Mouse (Mus musculus): ENCODE measurements at regions not wholly inside any gene's neighbourhood (a gene's known extent, or its start where the extent isn't known, plus 50 kb on each side); places are given as distances from the start of the nearest gene placed in this dataset.

DNA sequence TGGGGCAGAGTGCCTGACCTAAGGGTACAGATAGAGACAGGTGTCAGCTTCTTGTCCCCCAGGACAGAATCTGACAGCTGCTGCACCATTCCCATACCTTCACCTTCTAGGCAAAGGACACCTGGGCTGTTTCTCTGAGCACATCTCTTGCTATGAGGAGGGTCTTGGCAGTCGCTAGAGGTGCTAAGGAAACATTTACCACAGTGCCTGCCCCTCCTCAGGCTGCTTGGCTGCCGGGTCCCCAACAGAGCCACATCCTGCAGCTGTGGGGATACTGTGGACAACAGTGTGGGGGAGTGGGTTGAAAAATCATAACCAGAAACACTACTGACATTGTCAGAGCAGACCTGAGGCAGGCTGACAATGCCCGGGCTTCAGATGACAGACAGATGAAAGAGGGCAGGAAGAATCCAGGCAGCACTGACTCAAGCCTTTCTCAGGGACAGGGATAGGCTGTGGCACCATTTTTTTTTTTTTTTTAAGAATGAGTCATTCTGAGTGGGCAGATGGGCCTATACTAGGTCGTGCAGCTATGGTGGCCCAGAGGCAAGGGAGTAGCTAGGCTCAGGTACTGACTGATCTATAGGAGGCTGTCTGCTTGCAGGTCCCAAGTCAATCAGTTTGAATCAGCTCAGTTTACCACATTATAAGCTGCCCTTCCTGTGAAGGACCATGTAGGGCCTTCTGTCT is 150.7 kb upstream of the A230072I06Rik start:
- no peak overlapping the region for H3K4me3 ChIP-seq
- 35% methylated on average over 4 of the region's 4 CpGs for WGBS
- H3K9ac ChIP-seq (replicated peaks) = no peak overlapping the region
- ATAC-seq (ENCODE audit: low FRiP score, low read depth) = peak; percentile 31
- peaks cover 38% of the 10 kb centered on the region for H3K27me3 ChIP-seq
- H3K4me2 ChIP-seq (replicated peaks) = peak overlapping the region; percentile 11; the same call in 1 of the 2 replicates
- no peaks in the 10 kb centered on the region for H3K36me3 ChIP-seq
- peaks cover 30% of the 10 kb centered on the region for H3K4me1 ChIP-seq
- H3K9me3 ChIP-seq = peaks cover 5% of the 10 kb centered on the region; the same call in 1 of the 2 replicates
- peak overlapping the region; percentile 75 for H3K27ac ChIP-seq (replicated peaks)

DNA sequence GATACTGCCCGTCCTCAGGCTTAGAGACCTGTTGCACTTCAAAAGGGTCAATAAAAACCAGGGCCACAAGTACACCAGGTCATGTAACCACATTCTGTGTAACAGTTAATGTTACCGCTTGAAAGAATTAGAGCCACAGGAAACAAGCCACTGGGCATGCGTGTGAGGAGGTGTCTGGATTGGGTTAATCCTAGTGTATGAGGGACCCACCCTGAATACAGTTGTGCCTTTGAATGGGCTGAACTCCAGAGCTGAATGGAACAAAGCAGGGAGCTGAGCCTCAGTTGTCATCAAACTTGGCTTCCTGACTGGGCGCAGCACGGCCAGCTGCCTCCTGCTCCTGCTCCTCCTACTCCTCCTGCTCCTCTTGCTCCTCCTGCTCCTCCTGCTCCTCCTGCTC is 148.0 kb upstream of the A230072I06Rik start:
- Histone ChIP-seq H3K9me3 (no peaks in the 10 kb centered on the region), H3K4me2 (replicated peaks) (no peak overlapping the region), H3K27me3 (peaks cover 65% of the 10 kb centered on the region), H3K4me1 (peaks cover 35% of the 10 kb centered on the region), H3K27ac (replicated peaks) (no peak overlapping the region), H3K4me3 (no peak overlapping the region), H3K9ac (replicated peaks) (no peak overlapping the region), H3K36me3 (no peaks in the 10 kb centered on the region)
- 57% methylated on average over 5 of the region's 5 CpGs for WGBS
- ATAC-seq (ENCODE audit: low FRiP score, low read depth) = no peak

DNA sequence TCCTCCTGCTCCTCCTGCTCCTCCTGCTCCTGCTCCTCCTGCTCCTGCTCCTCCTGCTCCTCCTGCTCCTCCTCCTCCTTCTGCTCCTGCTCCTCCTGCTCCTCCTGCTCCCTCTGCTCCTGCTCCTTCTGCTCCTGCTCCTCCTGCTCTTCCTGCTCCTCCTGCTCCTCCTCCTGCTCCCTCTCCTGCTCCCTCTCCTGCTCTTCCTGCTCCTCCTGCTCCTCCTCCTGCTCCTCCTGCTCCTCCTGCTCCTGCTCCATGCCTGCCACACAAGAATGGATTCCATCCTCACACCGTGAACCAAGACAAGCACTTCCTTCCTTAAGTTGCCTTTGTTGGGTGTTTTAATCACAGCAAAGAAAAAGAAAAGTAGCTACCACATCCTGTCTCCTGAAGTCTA is 144.4 kb upstream of the A230072I06Rik start:
- no peaks in the 10 kb centered on the region for H3K36me3 ChIP-seq
- peaks cover 81% of the 10 kb centered on the region for H3K27me3 ChIP-seq
- no peak overlapping the region for H3K4me2 ChIP-seq (replicated peaks)
- H3K9ac ChIP-seq (replicated peaks) = no peak overlapping the region
- no peak overlapping the region for H3K27ac ChIP-seq (replicated peaks)
- H3K4me1 ChIP-seq = peaks cover 34% of the 10 kb centered on the region
- 74% methylated on average over 1 of the region's 1 CpGs for WGBS
- H3K9me3 ChIP-seq = no peaks in the 10 kb centered on the region
- H3K4me3 ChIP-seq = no peak overlapping the region
- ATAC-seq (ENCODE audit: low FRiP score, low read depth) = no peak

DNA sequence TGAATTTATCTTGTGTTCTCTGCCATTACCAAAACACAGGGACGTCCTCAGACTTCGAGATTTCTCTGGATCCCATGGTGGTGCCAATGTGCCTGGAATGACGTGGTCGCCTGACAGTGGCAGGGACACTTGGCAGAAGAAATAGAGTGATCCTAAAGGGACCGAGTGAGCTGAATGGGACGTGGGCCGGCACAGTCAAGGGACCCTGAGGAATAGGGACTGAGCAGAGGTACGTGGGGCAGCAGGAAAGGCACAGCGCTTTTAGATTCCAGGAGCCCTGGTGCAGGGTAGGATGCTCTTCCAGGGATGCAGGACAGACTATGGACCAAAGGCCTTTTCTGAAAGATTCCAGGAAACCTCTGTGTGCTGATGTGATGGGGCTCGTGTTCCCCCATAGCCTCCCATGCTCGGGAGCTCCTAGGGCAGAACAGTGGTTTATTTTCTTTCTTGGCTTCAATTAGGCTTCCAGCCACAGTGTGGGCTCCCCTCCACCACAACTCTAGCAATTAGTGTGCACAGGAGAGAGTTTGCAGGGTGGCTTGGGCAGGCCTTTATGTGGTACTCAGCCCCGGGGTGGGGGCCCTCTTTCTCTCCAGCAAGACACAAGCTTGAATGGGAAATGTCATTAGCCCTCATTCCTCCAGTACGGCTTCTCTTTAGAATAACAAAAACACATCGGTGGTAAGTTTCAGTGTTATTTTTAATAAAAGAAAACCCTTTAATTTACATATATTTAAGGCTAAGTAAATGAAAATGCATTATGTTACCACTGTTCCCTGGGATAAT is 143.0 kb upstream of the A230072I06Rik start:
- 54% methylated on average over 14 of the region's 14 CpGs for WGBS
- H3K4me2 ChIP-seq (replicated peaks) = no peak overlapping the region
- H3K27ac ChIP-seq (replicated peaks) = peak overlapping the region; percentile 35; the same call in 1 of the 2 replicates
- peaks cover 81% of the 10 kb centered on the region for H3K27me3 ChIP-seq
- H3K9me3 ChIP-seq = no peaks in the 10 kb centered on the region
- ATAC-seq (ENCODE audit: low FRiP score, low read depth) = peak; percentile 47; the same call in 1 of the 2 replicates
- no peak overlapping the region for H3K4me3 ChIP-seq
- H3K36me3 ChIP-seq = no peaks in the 10 kb centered on the region
- H3K4me1 ChIP-seq = peaks cover 44% of the 10 kb centered on the region
- no peak overlapping the region for H3K9ac ChIP-seq (replicated peaks)

DNA sequence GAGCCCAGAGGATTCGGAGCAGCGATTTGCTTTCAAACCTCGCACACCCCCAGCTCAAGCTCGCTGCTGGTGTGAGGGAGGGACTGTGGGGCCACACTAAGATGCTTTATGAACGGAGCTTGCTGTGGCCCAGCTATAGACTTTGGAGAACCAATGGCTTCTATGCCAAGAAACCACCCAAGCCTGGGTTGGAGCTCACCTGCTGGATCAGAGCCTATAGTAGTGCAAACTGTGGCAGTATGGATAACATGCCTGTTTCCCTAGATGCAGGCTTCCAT is 142.5 kb upstream of the A230072I06Rik start:
- no peak overlapping the region for H3K4me3 ChIP-seq
- no peak overlapping the region for H3K4me2 ChIP-seq (replicated peaks)
- no peaks in the 10 kb centered on the region for H3K36me3 ChIP-seq
- H3K9ac ChIP-seq (replicated peaks) = no peak overlapping the region
- H3K27me3 ChIP-seq = peaks cover 82% of the 10 kb centered on the region
- ATAC-seq (ENCODE audit: low FRiP score, low read depth) = peak; percentile 63; the same call in 1 of the 2 replicates
- peaks cover 44% of the 10 kb centered on the region for H3K4me1 ChIP-seq
- 0 out of 2 replicates have a peak overlapping the region, but pooled peaks have one; percentile 30 for H3K27ac ChIP-seq (replicated peaks)
- H3K9me3 ChIP-seq = no peaks in the 10 kb centered on the region
- WGBS = 37% methylated on average over 5 of the region's 5 CpGs

DNA sequence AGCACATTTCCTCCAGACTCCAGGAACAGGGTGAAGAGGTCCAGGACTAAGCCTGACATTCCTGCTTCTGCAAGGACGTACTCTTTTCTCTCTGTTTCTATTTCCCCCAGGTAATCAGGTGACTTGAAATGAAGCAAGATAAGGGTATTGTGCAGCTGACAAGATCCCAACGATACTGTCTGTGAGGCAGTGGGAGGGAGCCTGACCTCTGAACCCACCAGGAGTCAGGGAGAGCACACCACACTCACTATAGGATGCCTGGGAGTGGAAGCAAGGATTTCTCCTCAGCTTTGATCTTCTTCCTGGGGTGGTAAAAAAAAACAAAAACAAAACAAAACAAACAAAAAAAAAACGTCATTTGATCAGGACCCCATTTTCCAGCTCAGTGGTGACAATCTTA is 141.1 kb upstream of the A230072I06Rik start:
- H3K4me2 ChIP-seq (replicated peaks) = no peak overlapping the region
- no peaks in the 10 kb centered on the region for H3K36me3 ChIP-seq
- 24% methylated on average over 3 of the region's 3 CpGs for WGBS
- no peak for ATAC-seq (ENCODE audit: low FRiP score, low read depth)
- no peaks in the 10 kb centered on the region for H3K9me3 ChIP-seq
- H3K27me3 ChIP-seq = peaks cover 78% of the 10 kb centered on the region
- no peak overlapping the region for H3K4me3 ChIP-seq
- H3K9ac ChIP-seq (replicated peaks) = no peak overlapping the region
- peaks cover 44% of the 10 kb centered on the region for H3K4me1 ChIP-seq
- no peak overlapping the region for H3K27ac ChIP-seq (replicated peaks)

DNA sequence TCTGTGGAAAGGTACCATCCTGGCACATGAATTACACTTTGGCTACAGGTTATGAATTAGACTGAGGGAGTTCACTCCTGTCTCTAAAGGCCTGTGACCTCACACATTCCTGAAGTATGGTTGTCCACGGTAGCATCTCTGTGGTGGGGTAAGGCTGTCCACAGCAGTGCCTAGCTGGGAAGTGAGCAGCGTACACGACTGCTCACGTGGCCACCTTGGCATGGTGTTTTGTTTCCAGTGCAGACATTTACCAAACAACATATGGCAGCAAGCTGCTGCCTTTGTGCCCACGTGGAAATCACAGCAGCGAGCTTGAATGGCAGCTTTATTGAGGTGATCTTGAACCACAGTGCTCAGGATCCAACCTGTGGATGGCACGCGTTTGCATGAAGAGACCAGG is 140.7 kb upstream of the A230072I06Rik start:
- peaks cover 75% of the 10 kb centered on the region for H3K27me3 ChIP-seq
- no peak overlapping the region for H3K27ac ChIP-seq (replicated peaks)
- H3K9me3 ChIP-seq = no peaks in the 10 kb centered on the region
- H3K4me2 ChIP-seq (replicated peaks) = no peak overlapping the region
- peaks cover 44% of the 10 kb centered on the region for H3K4me1 ChIP-seq
- no peak overlapping the region for H3K9ac ChIP-seq (replicated peaks)
- no peaks in the 10 kb centered on the region for H3K36me3 ChIP-seq
- WGBS = 68% methylated on average over 8 of the region's 8 CpGs
- ATAC-seq (ENCODE audit: low FRiP score, low read depth) = no peak
- H3K4me3 ChIP-seq = no peak overlapping the region

DNA sequence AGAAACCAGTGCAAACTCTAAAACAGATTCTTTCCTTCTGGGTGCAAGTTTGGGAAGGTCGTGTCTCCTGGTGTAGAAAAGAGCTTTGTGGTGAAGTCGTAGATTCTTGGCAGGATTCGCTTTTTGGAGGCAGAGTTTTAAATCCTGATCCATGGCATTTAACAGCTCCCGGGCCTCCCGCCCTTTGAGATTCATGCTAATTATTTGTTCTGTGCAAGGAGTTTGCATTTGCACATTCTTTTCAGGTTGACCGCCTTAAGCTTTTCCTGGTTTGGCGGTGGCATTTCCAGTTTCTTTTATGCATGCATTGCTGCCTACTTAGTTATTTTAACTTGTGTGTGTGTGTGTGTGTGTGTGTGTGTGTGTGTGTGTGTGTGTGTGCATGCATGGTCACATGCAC is 126.9 kb upstream of the A230072I06Rik start:
- H3K4me2 ChIP-seq (replicated peaks) = no peak overlapping the region
- no peak for ATAC-seq (ENCODE audit: low FRiP score, low read depth)
- H3K36me3 ChIP-seq = no peaks in the 10 kb centered on the region
- WGBS = 16% methylated on average over 7 of the region's 7 CpGs
- H3K9me3 ChIP-seq = no peaks in the 10 kb centered on the region
- H3K27ac ChIP-seq (replicated peaks) = no peak overlapping the region
- H3K4me3 ChIP-seq = no peak overlapping the region
- H3K9ac ChIP-seq (replicated peaks) = no peak overlapping the region
- H3K27me3 ChIP-seq = peaks cover 63% of the 10 kb centered on the region
- H3K4me1 ChIP-seq = peaks cover 21% of the 10 kb centered on the region

DNA sequence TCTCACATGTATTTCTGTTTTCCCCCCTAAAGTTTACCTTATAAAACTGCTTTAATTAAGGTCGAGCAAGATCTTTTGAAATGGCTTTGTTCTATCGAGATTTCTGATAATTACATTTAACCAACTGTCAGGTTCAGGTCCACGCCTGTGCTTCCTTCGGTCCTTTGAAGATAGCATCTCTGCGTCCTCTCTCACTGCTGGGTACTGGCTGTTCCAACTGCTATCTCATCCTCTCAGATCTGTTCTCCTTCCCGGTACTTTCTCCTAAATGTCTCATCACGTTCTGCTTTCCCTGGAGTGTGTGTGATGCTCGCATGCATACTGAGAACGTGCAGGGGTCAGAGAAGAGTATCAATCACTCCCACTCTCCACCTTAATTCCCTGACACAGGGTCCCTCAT is 125.8 kb upstream of the A230072I06Rik start:
- no peak for ATAC-seq (ENCODE audit: low FRiP score, low read depth)
- no peak overlapping the region for H3K4me2 ChIP-seq (replicated peaks)
- no peak overlapping the region for H3K9ac ChIP-seq (replicated peaks)
- H3K9me3 ChIP-seq = no peaks in the 10 kb centered on the region
- H3K4me3 ChIP-seq = no peak overlapping the region
- no peaks in the 10 kb centered on the region for H3K36me3 ChIP-seq
- H3K27me3 ChIP-seq = peaks cover 64% of the 10 kb centered on the region
- H3K27ac ChIP-seq (replicated peaks) = no peak overlapping the region
- whole genome bisulfite sequencing = 79% methylated on average over 9 of the region's 9 CpGs
- H3K4me1 ChIP-seq = peaks cover 21% of the 10 kb centered on the region

DNA sequence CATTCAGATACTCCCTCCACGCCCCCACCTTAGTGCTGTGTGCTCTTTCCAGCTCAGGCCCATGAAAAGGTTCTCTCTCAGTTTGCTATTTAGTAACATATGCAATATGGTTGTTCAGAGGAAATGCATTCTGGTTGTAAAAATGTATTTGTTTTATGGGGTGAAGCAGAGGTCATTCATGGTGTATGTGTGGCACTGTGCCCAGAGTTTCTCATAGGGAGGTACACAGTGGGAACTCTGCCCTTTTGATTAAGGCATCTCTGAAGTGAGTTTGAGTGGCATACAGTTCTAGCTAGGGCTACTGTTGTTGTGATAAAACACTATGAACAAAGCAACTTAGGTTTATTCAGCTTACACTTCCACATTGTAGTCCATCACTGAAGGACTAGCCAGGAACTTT is 121.7 kb upstream of the A230072I06Rik start:
- no peak for ATAC-seq (ENCODE audit: low FRiP score, low read depth)
- Histone ChIP-seq H3K4me1 (peaks cover 7% of the 10 kb centered on the region), H3K4me3 (no peak overlapping the region), H3K27me3 (peaks cover 65% of the 10 kb centered on the region), H3K9me3 (no peaks in the 10 kb centered on the region), H3K9ac (replicated peaks) (no peak overlapping the region), H3K36me3 (no peaks in the 10 kb centered on the region), H3K27ac (replicated peaks) (no peak overlapping the region), H3K4me2 (replicated peaks) (no peak overlapping the region)
- 90% methylated on average over 1 of the region's 1 CpGs for WGBS

DNA sequence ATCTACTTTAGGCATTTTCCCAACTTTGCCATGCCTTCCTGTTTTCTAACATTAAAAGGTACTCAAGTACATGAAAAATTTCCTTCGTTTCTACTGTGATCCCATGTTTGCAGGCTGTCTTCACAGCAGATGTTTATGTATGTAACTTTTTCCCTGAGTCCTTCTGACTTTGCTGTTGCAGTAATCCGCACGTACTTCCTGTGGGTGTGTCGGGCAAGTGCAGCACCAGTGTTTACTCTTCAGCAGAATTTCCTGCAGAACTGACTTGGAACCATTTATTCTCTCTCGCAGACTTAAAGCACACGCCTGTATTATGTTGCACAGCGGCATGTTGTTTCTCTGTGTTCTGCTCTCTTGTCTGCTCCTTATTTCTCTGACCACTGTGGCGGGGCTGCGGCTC is 120.4 kb upstream of the A230072I06Rik start:
- Histone ChIP-seq H3K9me3 (no peaks in the 10 kb centered on the region), H3K27me3 (peaks cover 65% of the 10 kb centered on the region), H3K27ac (replicated peaks) (no peak overlapping the region), H3K9ac (replicated peaks) (no peak overlapping the region), H3K36me3 (no peaks in the 10 kb centered on the region), H3K4me3 (no peak overlapping the region), H3K4me2 (replicated peaks) (no peak overlapping the region), H3K4me1 (peaks cover 6% of the 10 kb centered on the region)
- WGBS = 89% methylated on average over 9 of the region's 9 CpGs
- no peak for ATAC-seq (ENCODE audit: low FRiP score, low read depth)

DNA sequence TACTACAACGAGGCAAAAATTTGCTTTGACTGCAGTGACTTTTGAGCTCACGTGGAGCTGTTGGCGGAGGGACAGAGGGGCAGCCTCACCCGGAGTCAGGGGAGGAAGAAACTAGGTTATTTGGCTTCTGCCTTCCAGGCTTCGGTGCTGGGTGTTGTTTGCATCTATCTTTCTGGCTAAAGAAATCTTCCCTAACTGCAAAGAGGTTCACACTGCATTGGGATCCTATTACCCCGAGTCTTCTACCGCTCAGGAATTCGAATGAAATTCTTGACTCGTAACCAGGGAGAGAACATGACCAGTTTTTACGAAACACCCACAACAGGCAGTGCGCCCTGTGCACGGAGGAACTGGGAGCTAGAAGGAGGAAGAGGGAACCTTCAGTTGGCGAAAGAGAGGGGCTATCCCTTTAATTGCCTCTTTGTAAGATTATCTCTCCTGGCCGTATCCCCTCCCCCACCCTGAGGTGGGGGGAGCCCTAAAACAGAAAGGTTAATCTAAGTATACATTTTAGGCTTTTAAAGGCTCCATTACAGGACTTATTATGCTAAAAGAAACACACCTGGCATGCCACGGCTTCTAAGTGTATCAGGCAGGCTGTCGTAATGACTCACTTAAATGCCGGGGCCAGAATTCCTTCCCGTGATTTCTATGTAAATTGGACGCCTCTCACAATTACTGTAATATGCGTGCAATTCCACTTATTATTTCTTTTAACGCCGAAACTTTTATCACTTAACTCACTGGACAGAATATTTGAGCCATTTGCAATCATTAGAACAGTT is 115.5 kb upstream of the A230072I06Rik start:
- no peaks in the 10 kb centered on the region for H3K36me3 ChIP-seq
- H3K4me1 ChIP-seq = peaks cover 36% of the 10 kb centered on the region
- 10% methylated on average over 22 of the region's 22 CpGs for WGBS
- H3K4me2 ChIP-seq (replicated peaks) = peak overlapping the region; percentile 31
- ATAC-seq (ENCODE audit: low FRiP score, low read depth) = no peak
- H3K4me3 ChIP-seq = no peak overlapping the region
- no peak overlapping the region for H3K9ac ChIP-seq (replicated peaks)
- peaks cover 81% of the 10 kb centered on the region for H3K27me3 ChIP-seq
- H3K27ac ChIP-seq (replicated peaks) = no peak overlapping the region
- H3K9me3 ChIP-seq = no peaks in the 10 kb centered on the region

All from midbrain, embryonic 12.5 days (tissue).